Mouse (Mus musculus): ENCODE data around the gene Plekhg1. TPM values are rescaled to one million over a fixed set of nuclear protein-coding genes. Genes with fewer than 3 reads are reported as not detected.

Gene Plekhg1
- polyA plus RNA-seq, 2 experiments = 0.75 to 0.98 TPM

GRCm38 (mm10) chr10:3801254-3801653, 61.1 kb downstream of the Plekhg1 start:
- 49% methylated on average over 6 of the region's 6 CpGs for WGBS (ENCODE audit: insufficient replicate concordance)
- no peaks in the 10 kb centered on the region for H3K27me3 ChIP-seq (ENCODE audit: control insufficient read depth, insufficient read depth, low read length)
- H3K9ac ChIP-seq (replicated peaks) = no peak overlapping the region

GRCm38 (mm10) chr10:3805334-3805733, 65.2 kb downstream of the Plekhg1 start:
- H3K4me3 ChIP-seq (ENCODE audit: insufficient read depth in 1 of 2, low read depth in 2 of 2, low read length in 2 of 2) = no peak overlapping the region
- TF ChIP-seq EP300 (IDR thresholded peaks at IDR 0.05; ENCODE audit: low read depth) (no peak), CTCF (IDR thresholded peaks at IDR 0.05; ENCODE audit: low read depth) (peak; percentile 16; the same call in 1 of the 2 replicates)
- H3K4me1 ChIP-seq (replicated peaks; ENCODE audit: control insufficient read depth in 2 of 2, insufficient read depth in 2 of 2, low read length in 1 of 2) = no peaks in the 10 kb centered on the region; a peak in 1 of 4 replicates
- H3K36me3 ChIP-seq (replicated peaks; ENCODE audit: control insufficient read depth, insufficient read depth, low read depth) = no peaks in the 10 kb centered on the region
- no peak overlapping the region for H3K4me2 ChIP-seq (ENCODE audit: low read depth)
- 19% methylated on average over 3 of the region's 3 CpGs for WGBS (ENCODE audit: insufficient replicate concordance)
- no peaks in the 10 kb centered on the region for H3K9me3 ChIP-seq (ENCODE audit: control insufficient read depth, low read length)
- H3K9ac ChIP-seq (replicated peaks) = no peak overlapping the region
- no peak for ATAC-seq (ENCODE audit: insufficient read depth)
- H3K27me3 ChIP-seq (ENCODE audit: control insufficient read depth, insufficient read depth, low read length) = no peaks in the 10 kb centered on the region
- DNase-seq (ENCODE audit: low read depth in 3 of 3, low spot score in 3 of 3) = no peak
- H3K27ac ChIP-seq = no peak overlapping the region

More at GRCm38 (mm10) chr10:3801254-3801653, 61.1 kb downstream of the Plekhg1 start:
- ATAC-seq (ENCODE audit: insufficient read depth) (no peak), DNase-seq (ENCODE audit: low read depth in 3 of 3, low spot score in 3 of 3) (no peak)
- TF ChIP-seq EP300 (IDR thresholded peaks at IDR 0.05; ENCODE audit: low read depth) (no peak), CTCF (IDR thresholded peaks at IDR 0.05; ENCODE audit: low read depth) (no peak)
- H3K9me3 ChIP-seq (ENCODE audit: control insufficient read depth, low read length) = no peaks in the 10 kb centered on the region
- no peak overlapping the region for H3K27ac ChIP-seq
- no peak overlapping the region for H3K4me3 ChIP-seq (ENCODE audit: insufficient read depth in 1 of 2, low read depth in 2 of 2, low read length in 2 of 2)
- no peaks in the 10 kb centered on the region for H3K4me1 ChIP-seq (replicated peaks; ENCODE audit: control insufficient read depth in 2 of 2, insufficient read depth in 2 of 2, low read length in 1 of 2)
- no peak overlapping the region for H3K4me2 ChIP-seq (ENCODE audit: low read depth)
- no peaks in the 10 kb centered on the region for H3K36me3 ChIP-seq (replicated peaks; ENCODE audit: control insufficient read depth, insufficient read depth, low read depth)

GRCm38 (mm10) chr10:3807980-3808379, 67.8 kb downstream of the Plekhg1 start:
- WGBS (ENCODE audit: insufficient replicate concordance) = 74% methylated on average over 3 of the region's 3 CpGs
- Histone ChIP-seq H3K4me1 (replicated peaks; ENCODE audit: control insufficient read depth in 2 of 2, insufficient read depth in 2 of 2, low read length in 1 of 2) (peaks cover 0 to 2% of the 10 kb centered on the region in 2 experiments; a peak in 1 of 4 replicates), H3K27ac (no peak overlapping the region), H3K4me2 (ENCODE audit: low read depth) (no peak overlapping the region), H3K36me3 (replicated peaks; ENCODE audit: control insufficient read depth, insufficient read depth, low read depth) (no peaks in the 10 kb centered on the region), H3K9ac (replicated peaks) (no peak overlapping the region), H3K4me3 (ENCODE audit: insufficient read depth in 1 of 2, low read depth in 2 of 2, low read length in 2 of 2) (no peak overlapping the region), H3K9me3 (ENCODE audit: control insufficient read depth, low read length) (no peaks in the 10 kb centered on the region), H3K27me3 (ENCODE audit: control insufficient read depth, insufficient read depth, low read length) (no peaks in the 10 kb centered on the region)
- TF ChIP-seq CTCF (IDR thresholded peaks at IDR 0.05; ENCODE audit: low read depth) (no peak), EP300 (IDR thresholded peaks at IDR 0.05; ENCODE audit: low read depth) (no peak)
- ATAC-seq (ENCODE audit: insufficient read depth) = no peak
- DNase-seq (ENCODE audit: low read depth in 3 of 3, low spot score in 3 of 3) = no peak

- no peak for TF ChIP-seq EP300 (IDR thresholded peaks at IDR 0.05; ENCODE audit: low read depth)
- TF ChIP-seq CTCF (IDR thresholded peaks at IDR 0.05; ENCODE audit: low read depth) = no peak
- ATAC-seq (ENCODE audit: insufficient read depth) = no peak
- DNase-seq (ENCODE audit: low read depth in 3 of 3, low spot score in 3 of 3) = no peak
- no peak overlapping the region for H3K4me2 ChIP-seq (ENCODE audit: low read depth)
- H3K36me3 ChIP-seq (replicated peaks; ENCODE audit: control insufficient read depth, insufficient read depth, low read depth) = no peaks in the 10 kb centered on the region
- WGBS (ENCODE audit: insufficient replicate concordance) = 27% methylated on average over 10 of the region's 10 CpGs
- H3K9ac ChIP-seq (replicated peaks) = no peak overlapping the region
- H3K4me1 ChIP-seq (replicated peaks; ENCODE audit: control insufficient read depth in 2 of 2, insufficient read depth in 2 of 2, low read length in 1 of 2) = peaks cover 0 to 2% of the 10 kb centered on the region in 2 experiments; a peak in 1 of 4 replicates
- H3K9me3 ChIP-seq (ENCODE audit: control insufficient read depth, low read length) = no peaks in the 10 kb centered on the region
- H3K27me3 ChIP-seq (ENCODE audit: control insufficient read depth, insufficient read depth, low read length) = no peaks in the 10 kb centered on the region
- no peak overlapping the region for H3K4me3 ChIP-seq (ENCODE audit: insufficient read depth in 1 of 2, low read depth in 2 of 2, low read length in 2 of 2)
- H3K27ac ChIP-seq = no peak overlapping the region
These were observed 70.5 kb downstream of the Plekhg1 start for GRCm38 (mm10) chr10:3810476-3811273.

- no peak overlapping the region for H3K9ac ChIP-seq (replicated peaks)
- DNase-seq (ENCODE audit: low read depth in 3 of 3, low spot score in 3 of 3) = peak in 1 of 3 experiments; percentile 5
- no peak overlapping the region for H3K27ac ChIP-seq
- no peaks in the 10 kb centered on the region for H3K36me3 ChIP-seq (replicated peaks; ENCODE audit: control insufficient read depth, insufficient read depth, low read depth)
- no peak for TF ChIP-seq EP300 (IDR thresholded peaks at IDR 0.05; ENCODE audit: low read depth)
- TF ChIP-seq CTCF (IDR thresholded peaks at IDR 0.05; ENCODE audit: low read depth) = no peak
- no peaks in the 10 kb centered on the region for H3K27me3 ChIP-seq (ENCODE audit: control insufficient read depth, insufficient read depth, low read length)
- no peak for ATAC-seq (ENCODE audit: insufficient read depth)
- no peak overlapping the region for H3K4me3 ChIP-seq (ENCODE audit: insufficient read depth in 1 of 2, low read depth in 2 of 2, low read length in 2 of 2)
- WGBS (ENCODE audit: insufficient replicate concordance) = 52% methylated on average over 5 of the region's 5 CpGs
- H3K4me2 ChIP-seq (ENCODE audit: low read depth) = no peak overlapping the region
- no peaks in the 10 kb centered on the region for H3K4me1 ChIP-seq (replicated peaks; ENCODE audit: control insufficient read depth in 2 of 2, insufficient read depth in 2 of 2, low read length in 1 of 2)
- H3K9me3 ChIP-seq (ENCODE audit: control insufficient read depth, low read length) = no peaks in the 10 kb centered on the region
These were observed 79.0 kb downstream of the Plekhg1 start for GRCm38 (mm10) chr10:3818940-3819701.

Data from liver, embryonic 14.5 days (tissue).